Mouse (Mus musculus) heart, embryonic 11.5 days (tissue): ENCODE measurements around the gene Oat. TPM values are rescaled to one million over a fixed set of nuclear protein-coding genes. Genes with fewer than 3 reads are reported as not detected.

Experiments used
- ATAC-seq: fragments of 200-750 bp; cut with Nextera tagmentation; replicated peaks from 2 replicates; pipeline ENCODE4 v1.8.0; 2017; ENCODE audit warnings: moderate library complexity; ENCODE audit not compliant: insufficient number of reproducible peaks, low FRiP score, low TSS enrichment
- H3K27ac ChIP-seq: fragments of 300-500 bp; sonication (generic); 2 replicates; pipeline ENCODE4 v1.5.1; 2014; ENCODE audit warnings: mild to moderate bottlenecking, low read depth, low read length
- H3K27me3 ChIP-seq: fragments of 300-500 bp; sonication (generic); 2 replicates; pipeline ENCODE4 v1.6.1; 2014; ENCODE audit warnings: mild to moderate bottlenecking, low read length, mixed read lengths; ENCODE audit not compliant: control insufficient read depth, insufficient read depth
- H3K36me3 ChIP-seq: fragments of 300-500 bp; sonication (generic); 2 replicates; pipeline ENCODE4 v1.6.1; 2014; ENCODE audit warnings: mild to moderate bottlenecking, low read length, moderate library complexity, mixed read lengths; ENCODE audit not compliant: control insufficient read depth, insufficient read depth
- H3K4me1 ChIP-seq: fragments of 300-500 bp; sonication (generic); 2 replicates; pipeline ENCODE4 v1.6.1; 2014; ENCODE audit warnings: low read length; ENCODE audit not compliant: control insufficient read depth, insufficient read depth
- H3K4me2 ChIP-seq: fragments of 300-500 bp; sonication (generic); 2 replicates; pipeline ENCODE4 v1.6.1; 2014; ENCODE audit warnings: mild to moderate bottlenecking, moderate library complexity
- H3K4me3 ChIP-seq: fragments of 300-500 bp; sonication (generic); 2 replicates; pipeline ENCODE4 v1.5.1; 2014; ENCODE audit warnings: low read depth, low read length
- H3K9ac ChIP-seq: fragments of 300-500 bp; sonication (generic); 2 replicates; pipeline ENCODE4 v1.6.1; 2014; ENCODE audit warnings: mild to moderate bottlenecking, low read depth, low read length, moderate library complexity
- H3K9me3 ChIP-seq: fragments of 300-500 bp; sonication (generic); replicated peaks from 2 replicates; pipeline ENCODE4 v1.6.1; 2016; ENCODE audit warnings: low read length; ENCODE audit not compliant: control insufficient read depth
- WGBS: fragments of 180-500 bp; shearing (Covaris S2); extraction: QIAGEN DNeasy Blood & Tissue Kit; methylation state at CpG from one replicate; pipeline ENCODE4 v1.1.7; 2014; ENCODE audit not compliant: insufficient replicate concordance; 5-methylcytosine and 5-hydroxymethylcytosine counted together
- polyA plus RNA-seq: library from polyadenylated mRNA; unstranded; fragments of >200 nt; fragmentation: Nextera tagmentation; extraction: Ambion mirVana; gene quantifications from 2 replicates; pipeline ENCODE4 v1.2.1, GENCODE M21; 2014

The Oat gene
- polyA plus RNA-seq, 1 experiment from 2014 or later = 162 TPM

DNA sequence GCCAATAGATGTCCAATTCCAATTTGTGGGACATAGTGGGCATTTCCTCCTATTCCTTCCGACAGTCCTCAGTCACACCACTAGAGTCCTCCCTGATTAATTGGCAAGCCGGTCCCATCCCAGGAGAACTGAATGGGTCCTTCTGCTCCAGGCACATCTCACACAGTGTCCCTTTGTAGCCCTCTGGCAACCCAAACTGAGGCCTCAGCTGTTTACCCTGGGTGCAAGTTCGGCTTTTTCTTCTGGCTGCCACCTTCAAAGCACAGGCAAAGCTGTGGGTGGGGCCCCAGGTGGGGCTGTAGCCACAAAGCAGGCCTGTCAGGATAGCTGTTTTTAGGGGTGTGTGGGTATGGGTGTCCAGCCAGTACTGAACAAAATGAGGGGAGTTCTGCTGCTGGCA lies 29.1 kb downstream of the Oat start:
- Histone ChIP-seq H3K9ac (no peak overlapping the region), H3K36me3 (no peaks in the 10 kb centered on the region), H3K4me2 (no peak overlapping the region), H3K4me3 (no peak overlapping the region), H3K27ac (no peak overlapping the region), H3K9me3 (no peaks in the 10 kb centered on the region), H3K4me1 (no peaks in the 10 kb centered on the region), H3K27me3 (no peaks in the 10 kb centered on the region)
- WGBS = 56% methylated on average over 3 of the region's 3 CpGs
- ATAC-seq = no peak

DNA sequence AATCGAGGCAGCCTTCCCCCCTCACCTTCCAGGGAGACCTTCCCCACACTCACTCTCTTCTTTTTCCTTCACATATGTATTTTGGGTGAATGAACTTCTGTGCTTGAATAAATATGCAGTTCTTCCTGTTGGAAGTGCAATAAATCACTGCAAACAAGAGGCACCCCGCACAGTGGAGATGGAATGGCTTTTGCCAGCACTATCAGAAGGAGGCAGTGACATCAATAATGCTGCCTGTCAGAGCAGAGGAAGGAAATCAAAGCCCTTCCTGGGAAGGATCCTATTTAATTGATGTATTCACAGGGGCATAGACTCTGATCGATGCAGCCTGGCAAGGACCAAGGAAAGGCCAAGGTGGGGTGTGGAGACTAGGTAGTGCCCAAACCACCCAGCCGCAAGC lies 33.8 kb downstream of the Oat start:
- 75% methylated on average over 4 of the region's 4 CpGs for WGBS
- Histone ChIP-seq H3K9ac (no peak overlapping the region), H3K36me3 (no peaks in the 10 kb centered on the region), H3K27ac (no peak overlapping the region), H3K4me1 (no peaks in the 10 kb centered on the region), H3K4me3 (no peak overlapping the region), H3K9me3 (no peaks in the 10 kb centered on the region), H3K27me3 (no peaks in the 10 kb centered on the region), H3K4me2 (no peak overlapping the region)
- no peak for ATAC-seq

DNA sequence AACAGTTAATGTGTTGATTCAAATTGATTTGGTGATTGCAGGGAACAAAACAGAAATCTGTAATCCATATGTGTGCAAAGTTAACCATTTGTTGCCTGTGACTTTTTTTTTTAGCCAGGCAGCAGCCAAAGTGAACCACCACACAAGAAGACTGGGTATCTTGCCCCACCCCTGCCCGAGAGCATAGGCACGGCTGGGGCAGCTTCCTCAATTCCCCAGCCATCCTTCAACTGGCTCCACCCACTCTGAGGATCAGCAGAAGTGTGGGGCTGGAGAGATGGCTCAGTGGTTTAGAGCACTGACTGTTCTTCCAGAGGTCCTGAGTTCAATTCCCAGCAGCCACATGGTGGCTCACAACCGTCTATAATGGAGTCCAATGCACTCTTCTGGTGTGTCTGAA lies 34.6 kb downstream of the Oat start:
- Histone ChIP-seq H3K27me3 (no peaks in the 10 kb centered on the region), H3K4me1 (no peaks in the 10 kb centered on the region), H3K9me3 (no peaks in the 10 kb centered on the region), H3K27ac (no peak overlapping the region), H3K9ac (no peak overlapping the region), H3K4me3 (no peak overlapping the region), H3K4me2 (no peak overlapping the region), H3K36me3 (no peaks in the 10 kb centered on the region)
- 57% methylated on average over 3 of the region's 3 CpGs for WGBS
- ATAC-seq = no peak

- 80% methylated on average over 4 of the region's 4 CpGs for WGBS
Observed at GRCm38 (mm10) chr7:132540597-132540996, 35.6 kb downstream of the Oat start.

DNA sequence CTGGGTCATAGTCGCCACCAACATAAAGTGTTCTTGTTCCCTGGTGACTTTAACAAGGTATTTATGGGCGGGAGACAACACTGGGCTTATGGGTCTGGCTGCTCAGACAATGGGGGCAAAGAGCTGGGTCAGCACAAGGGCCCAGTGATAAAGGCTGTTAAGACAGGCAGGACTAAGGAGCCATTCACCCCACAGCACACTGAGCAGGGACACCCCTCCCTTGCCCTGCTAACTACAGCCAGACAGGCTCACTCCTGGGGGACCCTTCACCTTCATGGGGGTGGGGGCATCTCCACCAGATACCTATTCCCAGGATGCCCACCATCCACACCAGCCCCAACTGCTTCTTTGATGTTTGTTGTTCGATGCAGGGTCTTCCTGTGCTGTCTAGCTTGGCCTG lies 47.0 kb downstream of the Oat start:
- Histone ChIP-seq H3K27ac (no peak overlapping the region), H3K4me2 (no peak overlapping the region), H3K27me3 (no peaks in the 10 kb centered on the region), H3K36me3 (no peaks in the 10 kb centered on the region), H3K9ac (no peak overlapping the region), H3K4me1 (no peaks in the 10 kb centered on the region), H3K9me3 (no peaks in the 10 kb centered on the region), H3K4me3 (no peak overlapping the region)
- no peak for ATAC-seq
- WGBS = 68% methylated on average over 3 of the region's 3 CpGs

More at GRCm38 (mm10) chr7:132540597-132540996, 35.6 kb downstream of the Oat start:
- Histone ChIP-seq H3K4me1 (no peaks in the 10 kb centered on the region), H3K36me3 (no peaks in the 10 kb centered on the region), H3K4me2 (no peak overlapping the region), H3K9me3 (no peaks in the 10 kb centered on the region), H3K9ac (no peak overlapping the region), H3K27me3 (no peaks in the 10 kb centered on the region), H3K4me3 (no peak overlapping the region), H3K27ac (no peak overlapping the region)
- ATAC-seq = no peak

DNA sequence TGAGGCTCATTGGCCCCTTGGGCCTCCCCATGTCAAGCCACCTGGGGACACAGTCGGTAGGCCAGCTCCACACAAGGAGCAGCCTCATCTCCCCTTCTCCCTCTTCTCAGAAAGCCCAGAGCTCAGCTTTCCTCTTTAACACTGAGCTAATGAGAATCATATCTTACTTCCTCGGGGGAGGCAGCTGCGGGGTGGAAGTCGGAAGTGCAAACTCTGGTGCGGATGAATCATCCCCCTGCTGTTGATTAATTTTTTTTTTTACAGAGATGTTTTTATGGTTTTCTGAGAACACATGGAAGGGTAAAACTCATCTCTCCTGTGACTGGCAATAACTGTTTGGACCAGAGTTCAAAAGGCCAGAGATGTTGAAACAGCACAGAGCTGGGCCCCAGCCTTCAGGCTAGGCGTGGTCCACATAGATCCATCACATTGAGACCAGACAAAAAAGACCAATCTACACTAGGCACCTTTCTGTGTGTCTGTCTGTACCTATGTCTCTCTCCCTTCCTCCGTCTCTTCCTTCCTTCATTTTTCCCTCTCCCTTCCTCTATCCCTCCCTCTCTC lies 62.7 kb downstream of the Oat start:
- no peaks in the 10 kb centered on the region for H3K4me1 ChIP-seq
- no peaks in the 10 kb centered on the region for H3K9me3 ChIP-seq
- no peaks in the 10 kb centered on the region for H3K36me3 ChIP-seq
- no peak overlapping the region for H3K4me2 ChIP-seq
- H3K9ac ChIP-seq = no peak overlapping the region
- H3K27me3 ChIP-seq = no peaks in the 10 kb centered on the region
- H3K4me3 ChIP-seq = no peak overlapping the region
- ATAC-seq = no peak
- 73% methylated on average over 7 of the region's 7 CpGs for WGBS
- no peak overlapping the region for H3K27ac ChIP-seq

- Histone ChIP-seq H3K9me3 (no peaks in the 10 kb centered on the region), H3K27ac (no peak overlapping the region), H3K4me1 (no peaks in the 10 kb centered on the region), H3K9ac (no peak overlapping the region), H3K4me2 (no peak overlapping the region), H3K27me3 (no peaks in the 10 kb centered on the region), H3K4me3 (no peak overlapping the region), H3K36me3 (no peaks in the 10 kb centered on the region)
- 61% methylated on average over 2 of the region's 2 CpGs for WGBS
- ATAC-seq = no peak
Observed at GRCm38 (mm10) chr7:132509110-132509509, 67.1 kb downstream of the Oat start.

Other genes starting within 250 kb of the Oat start
- 0.04 TPM in 1 of 2 replicates, not detected in the other for gene Nkx1-2, start 23.2 kb upstream of the Oat start, polyA plus RNA-seq
- gene Lhpp, start 34.2 kb upstream of the Oat start, polyA plus RNA-seq = 21.2 and 21.9 TPM in 2 replicates
- gene Fam53b, start 237.5 kb upstream of the Oat start, polyA plus RNA-seq = 11.9 and 14.5 TPM in 2 replicates